Mouse (Mus musculus): ENCODE measurements around the gene Gm10260. TPM values are rescaled to one million over a fixed set of nuclear protein-coding genes. Genes with fewer than 3 reads are reported as not detected.

Gene Gm10260
- 3.8 TPM for polyA plus RNA-seq (2014; fragmentation: Illumina TruSeq; extraction: RNeasy Lipid Tissue Mini Kit (QIAGEN cat#74804); ENCODE audit: low read depth, low replicate concordance)

GRCm38 (mm10) chr13:97760532-97760931, at the start of gene Gm10260:
Gm10260 (minus strand) TSS chr13:97760632.

All from heart, adult 10 weeks (tissue).